Mouse (Mus musculus): Measurements from ENCODE around the gene Vipr2. TPM values are rescaled to one million over a fixed set of nuclear protein-coding genes. Genes with fewer than 3 reads are reported as not detected.

The Vipr2 gene
- total and polyA plus RNA-seq, 2 experiments from 2014 or later, result 0.95 to 3.9 TPM

- no peaks in the 10 kb centered on the region for H3K4me1 ChIP-seq (ENCODE audit: insufficient read depth, low read length)
- DNase-seq (ENCODE audit: low spot score) (no peak), ATAC-seq (ENCODE audit: low FRiP score) (no peak)
- H3K9me3 ChIP-seq (ENCODE audit: low read length), result no peaks in the 10 kb centered on the region
- H3K27ac ChIP-seq (ENCODE audit: low read depth, low read length), result no peak overlapping the region
- 89% methylated on average over 3 of the region's 3 CpGs for WGBS
- TF ChIP-seq CTCF (IDR thresholded peaks at IDR 0.05), result no peak
- no peak overlapping the region for H3K9ac ChIP-seq (replicated peaks; ENCODE audit: low read length, poor library complexity, severe bottlenecking)
- no peak overlapping the region for H3K4me2 ChIP-seq (ENCODE audit: low read depth, low read length, poor library complexity, severe bottlenecking)
- H3K27me3 ChIP-seq (ENCODE audit: insufficient read depth, low read length), result no peaks in the 10 kb centered on the region
- H3K36me3 ChIP-seq (ENCODE audit: insufficient read depth, low read length), result no peaks in the 10 kb centered on the region
- no peak overlapping the region for H3K4me3 ChIP-seq (ENCODE audit: low read depth, low read length)
These were observed 41.5 kb downstream of the Vipr2 start for GRCm38 (mm10) chr12:116119001-116119400.

GRCm38 (mm10) chr12:116123786-116124185, 46.3 kb downstream of the Vipr2 start:
- DNase-seq (ENCODE audit: low spot score) (no peak), ATAC-seq (ENCODE audit: low FRiP score) (no peak)
- Histone ChIP-seq H3K9ac (replicated peaks; ENCODE audit: low read length, poor library complexity, severe bottlenecking) (no peak overlapping the region), H3K27ac (ENCODE audit: low read depth, low read length) (no peak overlapping the region), H3K36me3 (ENCODE audit: insufficient read depth, low read length) (no peaks in the 10 kb centered on the region), H3K4me3 (ENCODE audit: low read depth, low read length) (no peak overlapping the region), H3K9me3 (ENCODE audit: low read length) (no peaks in the 10 kb centered on the region), H3K4me1 (ENCODE audit: insufficient read depth, low read length) (no peaks in the 10 kb centered on the region), H3K27me3 (ENCODE audit: insufficient read depth, low read length) (no peaks in the 10 kb centered on the region), H3K4me2 (ENCODE audit: low read depth, low read length, poor library complexity, severe bottlenecking) (no peak overlapping the region)
- 82% methylated on average over 3 of the region's 3 CpGs for WGBS
- TF ChIP-seq CTCF (IDR thresholded peaks at IDR 0.05), result no peak

- no peaks in the 10 kb centered on the region for H3K27me3 ChIP-seq (ENCODE audit: insufficient read depth, low read length)
- TF ChIP-seq CTCF (IDR thresholded peaks at IDR 0.05), result no peak
- DNase-seq (ENCODE audit: low spot score), result no peak
- no peak for ATAC-seq (ENCODE audit: low FRiP score)
- H3K27ac ChIP-seq (ENCODE audit: low read depth, low read length), result no peak overlapping the region
- no peak overlapping the region for H3K4me3 ChIP-seq (ENCODE audit: low read depth, low read length)
- no peak overlapping the region for H3K4me2 ChIP-seq (ENCODE audit: low read depth, low read length, poor library complexity, severe bottlenecking)
- WGBS, result 95% methylated on average over 7 of the region's 7 CpGs
- H3K9me3 ChIP-seq (ENCODE audit: low read length), result no peaks in the 10 kb centered on the region
- H3K9ac ChIP-seq (replicated peaks; ENCODE audit: low read length, poor library complexity, severe bottlenecking), result no peak overlapping the region
- no peaks in the 10 kb centered on the region for H3K36me3 ChIP-seq (ENCODE audit: insufficient read depth, low read length)
- H3K4me1 ChIP-seq (ENCODE audit: insufficient read depth, low read length), result no peaks in the 10 kb centered on the region
These were observed 53.4 kb downstream of the Vipr2 start for GRCm38 (mm10) chr12:116130936-116131335.

- Histone ChIP-seq H3K4me1 (ENCODE audit: insufficient read depth, low read length) (no peaks in the 10 kb centered on the region), H3K27ac (ENCODE audit: low read depth, low read length) (no peak overlapping the region), H3K4me2 (ENCODE audit: low read depth, low read length, poor library complexity, severe bottlenecking) (no peak overlapping the region), H3K27me3 (ENCODE audit: insufficient read depth, low read length) (no peaks in the 10 kb centered on the region), H3K4me3 (ENCODE audit: low read depth, low read length) (no peak overlapping the region), H3K36me3 (ENCODE audit: insufficient read depth, low read length) (no peaks in the 10 kb centered on the region), H3K9me3 (ENCODE audit: low read length) (no peaks in the 10 kb centered on the region), H3K9ac (replicated peaks; ENCODE audit: low read length, poor library complexity, severe bottlenecking) (no peak overlapping the region)
- 90% methylated on average over 5 of the region's 5 CpGs for WGBS
- no peak for DNase-seq (ENCODE audit: low spot score)
- no peak for TF ChIP-seq CTCF (IDR thresholded peaks at IDR 0.05)
- ATAC-seq (ENCODE audit: low FRiP score), result no peak
These were observed 55.4 kb downstream of the Vipr2 start for GRCm38 (mm10) chr12:116132909-116133308.

GRCm38 (mm10) chr12:116135906-116136305, 58.4 kb downstream of the Vipr2 start:
- no peak overlapping the region for H3K27ac ChIP-seq (ENCODE audit: low read depth, low read length)
- no peak for DNase-seq (ENCODE audit: low spot score)
- no peak overlapping the region for H3K9ac ChIP-seq (replicated peaks; ENCODE audit: low read length, poor library complexity, severe bottlenecking)
- H3K9me3 ChIP-seq (ENCODE audit: low read length), result no peaks in the 10 kb centered on the region
- no peaks in the 10 kb centered on the region for H3K4me1 ChIP-seq (ENCODE audit: insufficient read depth, low read length)
- H3K4me2 ChIP-seq (ENCODE audit: low read depth, low read length, poor library complexity, severe bottlenecking), result no peak overlapping the region
- no peak for ATAC-seq (ENCODE audit: low FRiP score)
- WGBS, result over 99% methylated on average over 4 of the region's 4 CpGs
- H3K36me3 ChIP-seq (ENCODE audit: insufficient read depth, low read length), result no peaks in the 10 kb centered on the region
- H3K27me3 ChIP-seq (ENCODE audit: insufficient read depth, low read length), result no peaks in the 10 kb centered on the region
- TF ChIP-seq CTCF (IDR thresholded peaks at IDR 0.05), result no peak
- no peak overlapping the region for H3K4me3 ChIP-seq (ENCODE audit: low read depth, low read length)

GRCm38 (mm10) chr12:116138322-116139205, 61.0 kb downstream of the Vipr2 start:
- H3K27me3 ChIP-seq (ENCODE audit: insufficient read depth, low read length), result no peaks in the 10 kb centered on the region
- no peak for DNase-seq (ENCODE audit: low spot score)
- no peak overlapping the region for H3K27ac ChIP-seq (ENCODE audit: low read depth, low read length)
- no peak for ATAC-seq (ENCODE audit: low FRiP score)
- H3K9ac ChIP-seq (replicated peaks; ENCODE audit: low read length, poor library complexity, severe bottlenecking), result no peak overlapping the region
- H3K4me3 ChIP-seq (ENCODE audit: low read depth, low read length), result no peak overlapping the region
- no peak overlapping the region for H3K4me2 ChIP-seq (ENCODE audit: low read depth, low read length, poor library complexity, severe bottlenecking)
- peak; percentile 17; the same call in 1 of the 2 replicates for TF ChIP-seq CTCF (IDR thresholded peaks at IDR 0.05)
- H3K4me1 ChIP-seq (ENCODE audit: insufficient read depth, low read length), result no peaks in the 10 kb centered on the region
- H3K36me3 ChIP-seq (ENCODE audit: insufficient read depth, low read length), result no peaks in the 10 kb centered on the region
- 74% methylated on average over 7 of the region's 7 CpGs for WGBS
- H3K9me3 ChIP-seq (ENCODE audit: low read length), result no peaks in the 10 kb centered on the region
